Mouse (Mus musculus) C2C12 (cell line): ENCODE measurements around the gene Rell1. TPM values are rescaled to one million over a fixed set of nuclear protein-coding genes. Genes with fewer than 3 reads are reported as not detected.

Experiments
- H3K27me3 ChIP-seq: one replicate; pipeline ENCODE4 v1.6.1; 2011; ENCODE audit not compliant: control insufficient read depth, insufficient read depth, insufficient read length
- H3K36me3 ChIP-seq: one replicate; pipeline ENCODE4 v1.6.1; 2011; ENCODE audit not compliant: control insufficient read depth, insufficient read depth
- H3K4me3 ChIP-seq: one replicate; pipeline ENCODE4 v1.5.1; 2011; ENCODE audit warnings: mild to moderate bottlenecking, control low read depth; ENCODE audit not compliant: poor library complexity, insufficient read depth, severe bottlenecking
- H3K79me2 ChIP-seq: one replicate; pipeline ENCODE4 v1.6.1; 2011; ENCODE audit not compliant: control insufficient read depth, insufficient read depth
- H3K79me3 ChIP-seq: one replicate; pipeline ENCODE4 v1.6.1; 2011; ENCODE audit warnings: low read depth, control low read depth
- H3ac ChIP-seq: one replicate; pipeline ENCODE3; 2011; ENCODE audit warnings: low read depth; ENCODE audit not compliant: control insufficient read depth, insufficient read length
- CEBPB ChIP-seq: IDR thresholded peaks from one replicate; pipeline ENCODE4 v1.6.1; 2011; ENCODE audit warnings: low read depth, mild to moderate bottlenecking, control low read depth, moderate library complexity
- CTCF ChIP-seq: IDR thresholded peaks from one replicate; pipeline ENCODE4 v1.5.1; 2011; ENCODE audit not compliant: control insufficient read depth, insufficient read depth, insufficient read length
- FOSL1 ChIP-seq: IDR thresholded peaks from one replicate; pipeline ENCODE4 v1.8.0; 2011; ENCODE audit warnings: mild to moderate bottlenecking, low read length; ENCODE audit not compliant: poor library complexity, insufficient read depth, severe bottlenecking
- MAX ChIP-seq: IDR thresholded peaks from one replicate; pipeline ENCODE4 v1.6.1; 2011; ENCODE audit warnings: mild to moderate bottlenecking, control low read depth
- MYOD1 ChIP-seq: IDR thresholded peaks from one replicate; pipeline ENCODE4 v1.6.1; 2011; ENCODE audit warnings: low read depth; ENCODE audit not compliant: control insufficient read depth, insufficient read length
- MYOG ChIP-seq: IDR thresholded peaks from one replicate; pipeline ENCODE4 v1.6.1; 2011; ENCODE audit not compliant: control insufficient read depth, insufficient read length; ENCODE audit errors: extremely low read depth
- USF1 ChIP-seq: IDR thresholded peaks from one replicate; pipeline ENCODE4 v1.6.1; 2011; ENCODE audit warnings: low read depth, mild to moderate bottlenecking, control low read depth, moderate library complexity
- polyA plus RNA-seq: library from polyadenylated mRNA; unstranded; fragments of >200 nt; fragmentation: generic; extraction: Trizol; gene quantifications from one replicate; pipeline ENCODE4 v1.2.1, GENCODE M21; 2012; ENCODE audit warnings: missing spikeins

Rell1 gene
- polyA plus RNA-seq, 1 experiment, result 11.8 TPM

GRCm38 (mm10) chr5:63887111-63887510, 81.6 kb downstream of the Rell1 start:
- no peaks in the 10 kb centered on the region for H3K79me2 ChIP-seq
- TF ChIP-seq CTCF (no peak), USF1 (no peak)
- no peak overlapping the region for H3K4me3 ChIP-seq
- H3K36me3 ChIP-seq, result no peaks in the 10 kb centered on the region
- H3ac ChIP-seq, result no peak overlapping the region
- H3K79me3 ChIP-seq, result no peaks in the 10 kb centered on the region
- H3K27me3 ChIP-seq, result no peaks in the 10 kb centered on the region

DNA sequence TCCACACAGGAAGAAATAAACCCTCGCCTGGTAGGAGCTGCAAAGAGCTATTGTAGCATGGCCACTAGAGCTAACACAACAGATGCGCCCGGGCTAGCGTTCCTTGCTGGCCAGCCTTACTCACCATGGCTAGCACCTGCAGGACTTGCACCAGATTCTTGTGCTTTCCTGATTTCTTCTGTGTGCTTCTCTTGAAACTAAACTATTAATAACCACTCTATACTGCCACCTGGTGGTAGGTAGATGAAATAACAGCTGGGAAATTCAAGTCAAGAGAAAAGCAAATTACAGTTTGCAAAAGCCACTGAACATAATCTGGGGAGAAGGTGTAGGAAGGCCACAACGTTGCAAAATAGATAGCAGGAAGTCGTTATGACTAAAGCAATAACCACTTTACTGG, 82.0 kb downstream of the Rell1 start:
- Histone ChIP-seq H3K79me3 (no peaks in the 10 kb centered on the region), H3K79me2 (no peaks in the 10 kb centered on the region), H3K4me3 (no peak overlapping the region), H3K36me3 (no peaks in the 10 kb centered on the region), H3ac (no peak overlapping the region), H3K27me3 (no peaks in the 10 kb centered on the region)
- TF ChIP-seq USF1, result no peak
- TF ChIP-seq MYOG, result no peak
- no peak for TF ChIP-seq MAX
- no peak for TF ChIP-seq FOSL1
- TF ChIP-seq CTCF, result no peak
- no peak for TF ChIP-seq MYOD1
- no peak for TF ChIP-seq CEBPB

DNA sequence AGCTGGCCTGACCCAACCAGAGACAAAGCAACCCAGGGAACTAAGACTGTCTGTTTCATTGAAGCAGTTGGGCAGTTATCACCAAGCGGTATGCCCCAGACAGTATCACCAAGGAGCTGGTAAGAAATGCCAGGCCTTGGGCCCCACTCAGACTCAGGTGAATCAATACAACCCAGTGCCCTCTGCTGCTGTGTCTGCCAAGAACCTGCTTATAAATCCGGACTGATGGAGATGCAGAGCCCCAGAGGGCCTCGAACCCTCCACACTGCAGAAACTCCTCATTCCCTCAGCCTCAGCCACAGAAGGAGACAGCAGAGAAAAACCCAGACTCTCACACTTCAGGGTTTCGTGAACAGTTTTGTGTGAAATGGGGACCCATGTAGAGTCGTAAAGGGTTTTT, 82.4 kb downstream of the Rell1 start:
- H3K4me3 ChIP-seq, result no peak overlapping the region
- H3ac ChIP-seq, result no peak overlapping the region
- no peaks in the 10 kb centered on the region for H3K79me2 ChIP-seq
- no peak for TF ChIP-seq USF1
- TF ChIP-seq CTCF, result no peak
- TF ChIP-seq MYOG, result no peak
- TF ChIP-seq FOSL1, result no peak
- no peak for TF ChIP-seq MAX
- no peak for TF ChIP-seq CEBPB
- no peak for TF ChIP-seq MYOD1
- H3K36me3 ChIP-seq, result no peaks in the 10 kb centered on the region
- H3K79me3 ChIP-seq, result no peaks in the 10 kb centered on the region
- H3K27me3 ChIP-seq, result no peaks in the 10 kb centered on the region

GRCm38 (mm10) chr5:63879026-63879425, 89.7 kb downstream of the Rell1 start:
- no peak for TF ChIP-seq MYOD1
- no peak for TF ChIP-seq MAX
- no peak for TF ChIP-seq MYOG
- TF ChIP-seq FOSL1, result no peak
- TF ChIP-seq CEBPB, result no peak
- no peak for TF ChIP-seq USF1
- no peak for TF ChIP-seq CTCF
- H3ac ChIP-seq, result no peak overlapping the region
- no peaks in the 10 kb centered on the region for H3K36me3 ChIP-seq
- no peaks in the 10 kb centered on the region for H3K79me2 ChIP-seq
- no peak overlapping the region for H3K4me3 ChIP-seq
- no peaks in the 10 kb centered on the region for H3K27me3 ChIP-seq
- H3K79me3 ChIP-seq, result no peaks in the 10 kb centered on the region

- no peaks in the 10 kb centered on the region for H3K36me3 ChIP-seq
- H3K79me2 ChIP-seq, result no peaks in the 10 kb centered on the region
- TF ChIP-seq USF1, result no peak
- TF ChIP-seq CTCF, result no peak
- no peak for TF ChIP-seq MAX
- TF ChIP-seq MYOD1, result no peak
- TF ChIP-seq MYOG, result no peak
- TF ChIP-seq CEBPB, result no peak
- TF ChIP-seq FOSL1, result no peak
- H3K27me3 ChIP-seq, result no peaks in the 10 kb centered on the region
- H3K4me3 ChIP-seq, result no peak overlapping the region
- H3ac ChIP-seq, result no peak overlapping the region
- H3K79me3 ChIP-seq, result no peaks in the 10 kb centered on the region
Measured at GRCm38 (mm10) chr5:63876081-63876480, 92.6 kb downstream of the Rell1 start.

- Histone ChIP-seq H3K79me2 (no peaks in the 10 kb centered on the region), H3K36me3 (no peaks in the 10 kb centered on the region), H3ac (no peak overlapping the region), H3K27me3 (no peaks in the 10 kb centered on the region), H3K79me3 (no peaks in the 10 kb centered on the region), H3K4me3 (no peak overlapping the region)
- TF ChIP-seq CTCF, result no peak
- TF ChIP-seq USF1, result no peak
- TF ChIP-seq MYOG, result no peak
- TF ChIP-seq FOSL1, result no peak
- TF ChIP-seq CEBPB, result no peak
- TF ChIP-seq MAX, result no peak
- TF ChIP-seq MYOD1, result no peak
Measured at GRCm38 (mm10) chr5:63874880-63875279, 93.8 kb downstream of the Rell1 start.
